Mouse (Mus musculus): Measurements from ENCODE around the gene Mettl6. TPM values are rescaled to one million over a fixed set of nuclear protein-coding genes. Genes with fewer than 3 reads are reported as not detected.
"Not testable (repeated sequence)": the region's sequence is repeated elsewhere in the genome, so short reads cannot be mapped to it uniquely, and the experiment has no call there.

Gene Mettl6
- total RNA-seq, 2 experiments from 2014 or later = 26.5 to 27.3 TPM

- DNase-seq (ENCODE audit: extremely low spot score in 1 of 2, low spot score in 2 of 2) = no peak
- intact Hi-C loops (cut with DNase I) = no loop called here
Observed at GRCm38 (mm10) chr14:31488055-31488454, 6.8 kb downstream of the Mettl6 start.

DNA sequence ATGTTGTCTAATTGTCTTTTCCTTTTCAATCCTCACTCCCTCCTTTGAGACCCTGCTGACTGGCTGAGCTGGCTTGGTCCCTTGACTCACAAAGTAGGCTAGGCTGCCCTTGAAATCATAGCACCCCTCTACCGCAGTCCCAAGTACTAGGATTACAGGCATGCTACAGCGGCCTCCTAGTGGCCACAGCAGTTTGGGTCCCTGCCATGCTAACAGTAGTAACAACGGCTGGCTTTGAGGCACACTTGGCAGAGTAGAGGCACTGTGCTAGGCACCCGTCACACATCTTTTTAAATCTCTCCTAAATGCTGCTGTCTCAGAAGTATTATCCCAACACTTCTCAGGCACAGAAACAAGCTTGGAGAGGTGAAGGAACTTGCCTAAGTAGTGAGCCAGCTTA lies 8.4 kb downstream of the Mettl6 start:
- intact Hi-C loops (cut with DNase I) = no loop called here

DNA sequence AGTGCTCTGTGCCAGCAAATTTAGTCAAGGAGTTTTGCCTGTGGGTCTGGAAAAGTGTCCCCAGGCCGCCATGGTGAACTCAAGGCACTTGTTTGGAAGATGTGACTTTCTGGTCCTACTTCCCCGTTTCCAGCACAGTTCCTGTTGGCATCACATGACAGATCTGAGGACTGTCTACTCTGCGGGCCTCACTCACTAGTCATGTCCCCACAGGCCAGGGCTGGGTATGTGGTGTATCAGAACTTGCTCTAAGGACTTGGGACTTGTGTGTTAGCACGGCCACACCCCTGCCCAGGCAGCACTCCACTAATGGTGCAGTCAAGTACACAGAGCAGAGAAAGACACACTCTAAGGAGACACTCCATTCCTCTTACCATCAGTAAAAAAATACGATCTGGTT lies 12.4 kb downstream of the Mettl6 start:
- intact Hi-C loops (cut with DNase I) = no loop called here
- DNase-seq (ENCODE audit: extremely low spot score in 1 of 2, low spot score in 2 of 2) = no peak

More for the DNA sequence above, 8.4 kb downstream of the Mettl6 start:
- DNase-seq (ENCODE audit: extremely low spot score in 1 of 2, low spot score in 2 of 2) = no peak

DNA sequence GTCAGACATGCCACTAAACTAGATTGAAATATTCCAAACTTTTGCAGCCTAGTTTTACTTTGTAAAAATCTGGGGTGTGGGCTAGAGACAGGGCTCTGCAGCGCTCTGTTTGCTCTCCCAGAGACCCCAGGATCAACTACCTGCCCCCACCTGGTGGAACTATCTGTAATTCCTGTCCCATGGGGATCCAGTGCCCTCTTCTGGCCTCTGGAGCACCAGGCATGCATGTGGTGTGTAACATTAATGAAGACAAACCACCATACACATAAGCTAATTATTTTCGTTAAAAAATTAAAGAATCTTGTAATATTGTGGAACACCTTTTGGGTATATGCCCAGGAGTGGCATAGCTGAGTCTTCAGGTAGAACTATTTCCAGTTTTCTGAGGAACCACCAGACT lies 21.5 kb downstream of the Mettl6 start:
- no peak for DNase-seq (ENCODE audit: extremely low spot score in 1 of 2, low spot score in 2 of 2)
- intact Hi-C loops (cut with DNase I) = loop anchor here (5.0 kb wide), 3 partner anchors 91 to 201 kb away; no protein-coding TSS in a partner anchor

GRCm38 (mm10) chr14:31472451-31473061 lies 22.3 kb downstream of the Mettl6 start:
- intact Hi-C loops (cut with DNase I) = loop anchor here (5.0 kb wide), 3 partner anchors 90 to 200 kb away; no protein-coding TSS in a partner anchor
- DNase-seq (ENCODE audit: extremely low spot score in 1 of 2, low spot score in 2 of 2) = peak; percentile 63 to 68

- intact Hi-C loops (cut with DNase I) = loop anchor here (5.0 kb wide), 3 partner anchors 87 to 197 kb away; no protein-coding TSS in a partner anchor
- DNase-seq (ENCODE audit: extremely low spot score in 1 of 2, low spot score in 2 of 2) = no peak
Observed at GRCm38 (mm10) chr14:31469711-31470110, 25.1 kb downstream of the Mettl6 start.

GRCm38 (mm10) chr14:31464176-31464575 lies 30.7 kb downstream of the Mettl6 start:
- no peak for DNase-seq (ENCODE audit: extremely low spot score in 1 of 2, low spot score in 2 of 2)
- intact Hi-C loops (cut with DNase I) = no loop called here

DNA sequence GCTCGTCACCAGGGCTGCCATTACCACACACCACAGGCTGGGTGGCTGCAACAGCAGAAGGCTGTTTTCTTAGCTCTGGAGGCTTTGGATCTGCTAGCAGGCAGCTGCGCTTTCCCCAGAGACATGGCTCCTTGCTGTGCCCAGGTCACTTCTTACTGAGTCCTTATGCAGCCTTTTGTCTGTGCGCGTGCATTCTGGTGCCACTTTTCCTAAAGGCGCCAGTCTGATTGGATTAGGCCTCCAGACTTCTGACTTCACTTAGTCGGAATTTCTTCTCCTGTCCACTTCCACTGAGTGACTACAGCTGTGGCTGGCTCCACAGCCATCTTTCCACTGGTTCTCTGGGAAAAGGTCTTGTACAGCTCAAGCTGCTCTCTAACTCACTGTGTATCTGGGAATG lies 32.0 kb downstream of the Mettl6 start:
- DNase-seq (ENCODE audit: extremely low spot score in 1 of 2, low spot score in 2 of 2) = no peak
- intact Hi-C loops (cut with DNase I) = no loop called here

- DNase-seq (ENCODE audit: extremely low spot score in 1 of 2, low spot score in 2 of 2); intact Hi-C loops (cut with DNase I): not testable (repeated sequence)
Observed at GRCm38 (mm10) chr14:31462226-31462625, 32.6 kb downstream of the Mettl6 start.

DNA sequence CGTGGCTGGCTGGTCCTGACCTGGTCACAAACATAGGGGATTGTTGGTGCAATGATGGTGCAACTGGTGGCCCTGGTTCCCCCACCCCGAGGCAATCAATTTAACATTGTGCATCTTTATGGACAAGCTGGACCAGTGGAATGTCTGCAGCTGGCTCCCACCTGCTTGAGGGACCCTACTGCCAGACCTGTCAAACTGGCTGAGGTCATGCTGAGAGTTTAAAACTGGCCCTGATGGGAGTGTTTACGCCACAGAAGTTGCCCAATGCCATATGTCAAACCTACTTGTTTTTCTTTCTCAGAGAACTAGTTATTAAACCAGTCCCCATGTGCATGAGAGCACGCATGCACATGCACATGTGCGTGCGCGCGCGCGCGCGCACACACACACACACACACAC lies 36.8 kb downstream of the Mettl6 start:
- DNase-seq (ENCODE audit: extremely low spot score in 1 of 2, low spot score in 2 of 2) = no peak
- intact Hi-C loops (cut with DNase I) = no loop called here

DNA sequence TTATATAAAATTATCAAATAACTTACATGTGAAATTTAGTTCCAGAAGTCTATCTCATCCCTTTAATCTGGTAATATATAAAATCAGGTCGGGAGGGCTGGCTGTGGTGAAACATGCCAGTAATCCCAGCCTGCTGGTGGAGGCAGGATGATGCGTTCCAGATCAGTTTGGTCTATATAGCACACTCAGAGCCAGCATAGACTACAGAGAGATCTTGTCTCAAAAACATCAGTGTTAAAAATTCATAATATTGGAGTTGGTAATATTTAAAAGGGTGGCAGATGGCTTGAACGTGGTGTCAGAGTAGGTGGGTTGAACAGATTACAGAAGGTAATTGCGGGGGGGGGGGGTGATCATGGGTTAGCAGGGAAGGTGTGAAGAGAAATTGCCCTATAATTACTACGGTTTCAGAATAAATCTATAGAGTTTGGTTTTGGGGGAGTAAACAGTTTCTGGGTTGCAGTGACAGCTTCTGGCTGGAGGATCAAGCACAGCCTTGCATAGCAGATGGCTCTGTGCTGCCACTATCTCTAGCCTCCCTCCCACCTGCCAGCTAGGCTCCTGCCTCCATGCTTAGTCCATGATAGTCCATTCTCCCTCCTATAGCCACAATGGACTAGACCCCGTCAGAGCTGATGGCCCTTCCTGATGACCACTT lies 38.6 kb downstream of the Mettl6 start:
- DNase-seq (ENCODE audit: extremely low spot score in 1 of 2, low spot score in 2 of 2) = no peak
- intact Hi-C loops (cut with DNase I) = no loop called here

DNA sequence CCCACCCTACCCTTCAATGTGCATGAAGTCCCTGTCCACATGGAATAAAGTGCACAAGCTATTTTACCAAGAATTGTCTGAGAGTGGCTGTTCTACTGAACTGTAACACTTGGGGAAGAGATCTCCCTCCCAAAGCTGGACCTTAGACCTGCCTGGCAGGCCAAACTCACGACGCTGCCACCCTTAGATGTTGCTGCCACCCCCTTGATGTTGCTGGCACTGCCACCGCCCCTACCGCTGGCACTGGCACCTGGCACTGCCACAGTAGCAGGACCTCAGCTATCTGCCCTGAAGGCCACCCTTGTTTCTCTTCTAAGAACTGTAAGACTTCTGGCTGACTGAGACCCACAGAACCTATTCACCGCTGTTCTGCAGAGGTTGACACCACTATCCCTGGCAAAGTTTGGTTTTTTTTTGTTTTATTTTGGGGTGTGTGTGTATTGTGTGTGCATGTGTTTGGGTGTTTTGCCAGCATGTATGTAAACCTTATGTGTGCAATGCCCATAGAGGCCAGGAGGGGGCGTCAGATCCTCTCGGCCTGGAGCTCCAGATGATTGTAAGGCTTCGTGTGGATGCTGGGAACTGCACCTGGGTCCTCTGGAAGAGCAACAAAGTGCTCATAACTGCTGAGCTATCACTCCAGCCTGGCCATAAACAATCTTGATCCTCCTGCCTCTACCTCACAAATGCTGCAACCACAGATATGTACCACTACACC lies 39.8 kb downstream of the Mettl6 start:
- intact Hi-C loops (cut with DNase I) = no loop called here
- DNase-seq (ENCODE audit: extremely low spot score in 1 of 2, low spot score in 2 of 2) = no peak

GRCm38 (mm10) chr14:31453946-31454345 lies 40.9 kb downstream of the Mettl6 start:
- DNase-seq (ENCODE audit: extremely low spot score in 1 of 2, low spot score in 2 of 2); intact Hi-C loops (cut with DNase I): not testable (repeated sequence)

DNA sequence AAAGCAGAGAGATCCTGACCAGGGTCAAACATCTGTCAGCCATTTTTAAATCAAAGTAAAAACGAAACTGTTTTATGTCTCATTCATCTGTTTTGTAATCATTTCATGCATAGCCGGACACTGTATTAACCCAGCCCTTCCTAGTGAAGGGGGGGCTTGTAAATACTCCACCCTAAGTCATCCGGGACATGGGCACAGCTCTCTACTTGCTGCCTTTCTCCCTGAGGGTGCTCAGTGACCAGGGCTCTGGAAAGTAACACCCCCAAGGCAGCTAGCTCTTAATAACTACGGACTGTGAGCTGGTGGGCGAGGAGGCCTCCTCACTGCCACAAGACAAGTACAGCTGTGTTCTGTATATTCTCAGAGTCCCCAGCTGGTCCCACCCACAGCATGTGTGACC lies 45.8 kb downstream of the Mettl6 start:
- no peak for DNase-seq (ENCODE audit: extremely low spot score in 1 of 2, low spot score in 2 of 2)
- intact Hi-C loops (cut with DNase I) = no loop called here

- no peak for DNase-seq (ENCODE audit: extremely low spot score in 1 of 2, low spot score in 2 of 2)
- intact Hi-C loops (cut with DNase I) = no loop called here
Observed at GRCm38 (mm10) chr14:31443616-31444015, 51.2 kb downstream of the Mettl6 start.

DNA sequence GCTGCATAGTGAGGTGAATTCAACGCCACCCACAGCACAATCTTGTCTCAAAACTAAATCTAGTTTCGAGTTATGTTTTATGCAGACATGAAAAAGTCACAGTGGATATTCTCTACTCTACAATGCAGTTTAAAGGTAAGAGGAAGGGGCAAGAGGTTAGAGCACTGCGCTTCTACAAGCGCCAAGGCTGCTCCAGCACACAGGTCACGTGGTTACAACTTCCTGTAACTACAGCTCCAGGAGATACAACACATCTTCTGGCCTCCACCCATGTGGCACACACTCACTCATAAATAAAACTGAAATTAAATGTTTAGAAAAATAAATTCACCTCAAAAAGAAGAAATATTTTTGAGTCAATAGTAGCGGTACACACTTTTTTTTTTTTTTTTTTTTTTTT lies 54.1 kb downstream of the Mettl6 start:
- intact Hi-C loops (cut with DNase I) = no loop called here
- DNase-seq (ENCODE audit: extremely low spot score in 1 of 2, low spot score in 2 of 2) = no peak

GRCm38 (mm10) chr14:31440230-31440629 lies 54.6 kb downstream of the Mettl6 start:
- DNase-seq (ENCODE audit: extremely low spot score in 1 of 2, low spot score in 2 of 2) = no peak
- intact Hi-C loops (cut with DNase I) = no loop called here

- DNase-seq (ENCODE audit: extremely low spot score in 1 of 2, low spot score in 2 of 2) = no peak
- intact Hi-C loops (cut with DNase I) = no loop called here
Observed at GRCm38 (mm10) chr14:31439279-31439678, 55.6 kb downstream of the Mettl6 start.

- DNase-seq (ENCODE audit: extremely low spot score in 1 of 2, low spot score in 2 of 2) = peak in 1 of 2 experiments; percentile 53
- intact Hi-C loops (cut with DNase I) = loop anchor here (2.0 kb wide), 1 partner anchor 55 kb away; no protein-coding TSS in a partner anchor
Observed at GRCm38 (mm10) chr14:31437826-31438529, 56.9 kb downstream of the Mettl6 start.

Measured in left cerebral cortex, postnatal 10 days (tissue).